Mouse (Mus musculus): ENCODE measurements around the gene Tmem129.
A peak's percentile ranks its signal among the peaks of the same experiment; 100 is the strongest.

Gene Tmem129

DNA sequence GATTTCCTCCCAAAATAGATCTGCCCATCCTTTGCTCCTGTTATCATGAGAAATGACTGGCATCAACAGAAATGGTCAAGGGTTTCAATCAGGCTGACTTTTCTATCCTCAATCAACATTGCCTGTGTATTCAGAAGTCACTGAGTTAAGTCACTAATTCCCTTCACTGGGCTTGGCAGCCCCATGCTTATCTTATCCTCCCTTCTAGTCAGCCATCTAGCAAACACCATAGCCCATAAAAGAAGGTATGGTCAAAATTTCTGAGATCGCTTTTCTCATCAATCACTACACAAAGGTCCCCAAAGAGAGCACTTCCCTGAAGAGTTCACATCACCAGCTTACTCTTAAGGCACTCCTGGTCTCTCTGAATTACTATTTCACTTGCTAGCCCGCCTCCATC is 7.2 kb downstream of the Tmem129 start:
- no peak for DNase-seq (ENCODE audit: inconsistent age in 2 of 2, low spot score in 1 of 2)

DNA sequence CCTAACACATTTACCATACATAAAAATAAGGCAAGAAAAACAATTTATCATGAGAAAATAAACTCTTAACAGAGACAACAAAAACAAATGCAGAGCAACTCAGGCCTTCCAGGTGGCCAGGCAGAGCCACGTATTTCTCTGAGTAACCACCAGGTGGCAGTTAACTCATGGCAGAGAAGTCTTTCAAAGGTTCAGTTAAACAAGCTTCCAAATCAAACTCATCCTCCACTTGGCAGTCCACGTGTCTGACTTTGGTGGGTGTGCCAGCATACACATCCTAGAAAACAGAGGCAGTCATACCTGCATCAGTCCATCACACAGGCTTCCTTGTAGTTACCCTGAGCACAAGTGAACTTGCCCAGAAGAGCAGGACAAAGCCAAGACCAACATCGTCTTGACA is 17.6 kb downstream of the Tmem129 start:
- DNase-seq (ENCODE audit: inconsistent age in 2 of 2, low spot score in 1 of 2): peak; percentile 34 to 80

DNA sequence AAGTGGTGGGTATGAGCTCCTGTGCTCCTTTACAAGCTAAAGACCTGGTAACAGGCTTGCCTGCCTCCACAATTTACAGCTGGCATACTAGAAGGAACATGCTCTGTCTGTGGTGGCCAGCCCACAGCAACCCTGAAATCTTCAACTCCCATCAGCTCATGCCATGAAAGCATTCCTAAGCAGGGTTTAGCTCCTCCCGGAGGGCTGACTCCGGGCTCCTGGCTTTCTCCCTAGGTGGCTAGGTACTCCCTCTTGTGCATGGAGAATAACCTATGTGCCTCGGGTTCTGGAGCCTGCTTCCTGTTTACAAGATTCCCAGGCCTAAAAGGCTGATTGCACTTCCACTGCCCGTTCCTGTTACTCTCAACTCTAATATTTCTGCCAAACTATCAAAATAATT is 19.4 kb downstream of the Tmem129 start:
- DNase-seq (ENCODE audit: inconsistent age in 2 of 2, low spot score in 1 of 2): peak in 1 of 2 experiments; percentile 26

DNA sequence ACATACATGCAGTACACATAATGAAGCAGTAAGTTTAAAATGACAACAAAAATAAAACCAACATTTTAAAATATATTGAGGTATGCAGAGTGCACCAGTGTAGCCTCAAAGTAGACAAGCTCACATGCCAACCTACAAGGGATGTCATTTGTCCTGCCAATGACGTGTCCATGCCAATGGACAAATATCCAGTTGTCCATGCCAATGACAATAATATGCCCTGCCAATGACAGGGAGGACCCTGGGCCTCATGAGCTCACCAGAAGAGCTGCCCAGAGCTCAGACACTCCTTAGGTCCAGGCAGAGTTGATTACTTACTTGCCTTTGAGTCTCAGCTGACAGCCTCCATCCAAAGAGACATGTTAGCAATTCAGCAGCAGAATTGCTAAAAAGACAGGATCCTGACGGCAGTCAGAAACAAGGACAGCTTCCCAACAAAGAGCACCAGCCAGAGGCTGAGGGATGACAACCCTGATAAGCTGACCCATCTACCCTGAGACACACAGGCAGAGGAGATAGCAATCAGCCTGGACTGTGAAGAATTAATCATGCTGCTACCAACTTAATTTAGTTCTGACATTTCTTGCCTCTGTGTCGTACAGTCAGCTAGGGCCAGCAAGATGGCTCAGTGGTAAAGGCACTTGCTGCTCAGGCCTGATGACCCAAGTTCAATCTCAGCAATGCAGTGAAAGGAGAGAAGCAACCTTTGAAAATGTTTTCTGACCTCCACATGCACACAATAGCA is 20.4 kb downstream of the Tmem129 start:
- peak in 1 of 2 experiments; percentile 21 for DNase-seq (ENCODE audit: inconsistent age in 2 of 2, low spot score in 1 of 2)

DNA sequence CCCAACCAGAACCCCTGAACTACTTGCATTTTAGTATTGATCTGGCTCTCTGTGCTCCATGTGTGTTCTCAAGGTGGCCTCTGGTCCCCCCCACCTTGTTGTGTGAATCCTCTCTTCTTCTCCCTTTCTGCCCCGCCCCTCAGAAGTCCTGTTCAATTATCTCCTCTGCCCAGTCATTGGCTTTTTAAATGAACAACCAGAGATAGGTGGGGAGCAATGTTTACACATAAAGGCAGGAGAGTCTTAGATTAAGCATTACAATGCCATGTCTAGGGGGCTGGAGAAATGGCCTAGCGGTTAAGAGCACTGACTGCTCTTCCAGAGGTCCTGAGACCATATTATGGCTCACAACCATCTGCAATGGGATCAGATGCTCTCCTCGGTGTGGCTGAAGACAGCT is 22.9 kb downstream of the Tmem129 start:
- peak in 1 of 2 experiments; percentile 14 for DNase-seq (ENCODE audit: inconsistent age in 2 of 2, low spot score in 1 of 2)

DNA sequence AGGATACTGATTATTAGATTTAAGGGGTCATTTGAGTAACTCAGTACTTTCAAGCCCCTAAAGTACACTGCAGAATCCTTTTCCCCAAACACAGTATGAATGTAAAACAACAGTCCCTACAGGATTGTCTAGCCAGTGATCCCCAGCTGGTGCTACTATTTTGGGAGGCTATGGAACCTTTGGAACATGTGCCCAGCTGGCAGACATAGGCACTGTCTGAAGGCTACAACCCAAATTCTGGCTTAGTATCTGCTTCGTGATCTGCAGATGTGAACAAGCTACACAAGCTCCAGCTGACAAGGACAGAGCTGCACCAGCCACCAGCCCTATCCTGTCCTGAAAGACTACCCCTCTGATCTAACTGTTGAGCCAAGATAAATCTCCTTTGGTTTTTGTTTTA is 25.7 kb downstream of the Tmem129 start:
- DNase-seq (ENCODE audit: inconsistent age in 2 of 2, low spot score in 1 of 2): peak in 1 of 2 experiments; percentile 16

DNA sequence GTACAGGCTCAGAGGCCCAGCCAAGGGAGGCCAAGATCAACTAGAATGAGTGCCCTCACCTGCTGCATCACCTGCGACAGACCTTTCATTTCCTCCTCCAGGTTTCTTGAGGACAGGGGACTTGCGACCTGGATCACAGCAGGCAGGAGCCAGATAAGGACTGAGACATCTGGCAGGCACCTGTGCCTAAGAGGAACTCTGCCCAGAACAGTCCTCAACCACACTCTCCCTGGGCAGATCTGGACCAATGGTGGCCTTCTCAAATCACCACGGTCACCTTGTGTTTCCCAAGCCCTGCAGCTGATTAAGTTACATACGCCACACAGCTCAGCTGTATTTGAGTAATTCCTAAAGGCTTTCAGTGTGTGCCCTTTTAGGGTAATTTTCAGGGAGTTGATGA is 27.6 kb downstream of the Tmem129 start:
- DNase-seq (ENCODE audit: inconsistent age in 2 of 2, low spot score in 1 of 2): no peak

DNA sequence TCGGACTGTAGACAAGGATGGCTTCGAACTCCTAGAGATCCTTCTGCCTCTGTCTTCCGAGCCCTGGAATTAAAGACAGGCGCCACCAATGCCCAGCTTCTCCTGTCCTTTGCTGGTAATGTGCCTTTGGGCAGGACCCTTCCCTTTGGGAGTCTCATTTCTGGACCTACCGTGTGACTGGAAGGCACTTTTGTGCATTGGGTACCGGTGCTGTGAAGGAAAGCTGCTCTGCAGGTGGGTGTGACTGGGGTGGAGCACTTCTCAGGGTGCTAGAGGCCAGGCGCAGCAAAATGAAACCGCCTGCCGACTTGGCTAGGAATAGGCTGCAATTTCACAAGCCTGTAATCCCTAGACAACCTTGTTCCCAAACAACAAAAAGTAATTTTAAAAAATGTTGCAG is 28.2 kb downstream of the Tmem129 start:
- DNase-seq (ENCODE audit: inconsistent age in 2 of 2, low spot score in 1 of 2): peak in 1 of 2 experiments; percentile 54

DNA sequence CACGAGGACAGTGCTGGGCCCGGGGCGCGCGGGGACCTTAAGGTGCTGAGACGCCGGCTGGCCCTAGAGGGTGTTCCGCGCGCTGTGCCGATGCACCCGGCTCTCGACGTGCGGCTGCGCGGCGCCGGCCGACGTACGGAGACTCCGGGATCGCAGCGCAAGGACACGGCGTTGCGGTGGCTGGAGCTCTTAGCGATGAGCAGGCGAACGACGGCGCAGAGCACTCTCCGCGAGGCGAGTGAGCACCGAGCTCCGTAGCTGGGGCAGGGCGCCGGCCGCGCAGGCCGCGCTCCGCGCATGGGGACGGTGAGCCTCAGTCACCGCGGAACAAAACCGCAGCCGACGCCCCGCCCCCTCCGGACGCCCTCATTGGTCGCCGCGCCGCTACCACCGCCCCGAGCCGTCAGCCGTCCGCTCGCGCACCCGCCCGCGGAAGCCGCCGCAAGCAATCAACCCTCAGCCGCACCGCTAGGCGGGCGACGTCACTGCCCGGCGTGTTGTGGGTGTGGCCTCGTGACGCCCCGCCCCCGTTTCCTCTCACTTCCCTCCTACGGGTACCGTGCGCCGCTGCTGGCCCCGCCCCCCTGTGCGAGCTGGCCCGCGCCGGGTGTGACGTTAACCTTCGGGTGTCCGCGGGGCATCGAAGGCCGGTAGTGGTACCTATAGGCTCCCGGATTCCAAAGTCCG is 28.8 kb downstream of the Tmem129 start, which contains the start of the genes Fam53a and Gm9903:
TSS of gene Fam53a (minus strand) at position 335 of the 687 bp plus-strand sequence.
TSS of gene Gm9903 (plus strand) at position 625 of the 687 bp plus-strand sequence.
- peak; percentile 100 for DNase-seq (ENCODE audit: inconsistent age in 2 of 2, low spot score in 1 of 2)

DNA sequence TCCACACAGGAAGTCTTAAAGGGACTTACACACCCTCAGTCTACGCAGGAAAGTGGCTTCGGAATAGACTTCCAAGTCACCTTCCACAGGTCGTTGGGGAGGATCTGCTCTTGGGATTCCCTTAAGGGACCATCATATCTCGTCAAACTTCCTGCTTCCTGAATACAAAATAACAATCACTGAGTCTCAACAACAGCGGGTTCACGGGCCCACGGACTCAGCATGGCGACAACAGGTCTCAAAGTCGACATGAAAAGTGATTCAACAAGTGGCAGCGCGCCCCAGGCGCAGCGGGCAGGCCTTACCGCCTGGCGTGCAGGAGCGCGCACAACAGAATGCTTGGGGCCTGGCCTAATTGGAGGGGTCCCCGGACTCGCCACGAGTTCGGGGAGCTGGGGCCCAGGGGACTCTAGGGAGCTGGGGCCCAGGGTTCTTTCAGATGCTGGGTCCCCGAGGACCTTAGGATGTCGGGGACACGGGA is 29.4 kb downstream of the Tmem129 start:
- peak; percentile 77 to 93 for DNase-seq (ENCODE audit: inconsistent age in 2 of 2, low spot score in 1 of 2)

DNA sequence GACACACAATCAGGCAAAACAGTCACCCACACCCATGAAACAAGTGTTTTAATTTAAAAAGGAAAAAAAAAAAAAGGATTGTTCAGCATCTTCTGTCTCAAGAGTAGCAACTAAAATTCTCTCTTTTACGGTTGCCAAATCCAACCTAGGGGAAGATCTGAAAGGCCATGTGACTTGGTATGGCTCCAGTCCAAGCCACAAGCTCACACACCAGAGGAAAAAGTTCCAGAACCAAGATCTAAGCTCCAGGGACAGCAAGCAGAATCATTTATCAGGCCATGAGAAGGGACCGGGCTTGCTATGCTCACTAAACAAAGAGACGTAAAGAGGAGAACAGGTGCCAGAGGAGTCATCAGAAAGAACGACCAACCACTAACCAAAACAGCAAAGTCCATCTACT is 30.2 kb downstream of the Tmem129 start:
- peak; percentile 67 to 79 for DNase-seq (ENCODE audit: inconsistent age in 2 of 2, low spot score in 1 of 2)

DNA sequence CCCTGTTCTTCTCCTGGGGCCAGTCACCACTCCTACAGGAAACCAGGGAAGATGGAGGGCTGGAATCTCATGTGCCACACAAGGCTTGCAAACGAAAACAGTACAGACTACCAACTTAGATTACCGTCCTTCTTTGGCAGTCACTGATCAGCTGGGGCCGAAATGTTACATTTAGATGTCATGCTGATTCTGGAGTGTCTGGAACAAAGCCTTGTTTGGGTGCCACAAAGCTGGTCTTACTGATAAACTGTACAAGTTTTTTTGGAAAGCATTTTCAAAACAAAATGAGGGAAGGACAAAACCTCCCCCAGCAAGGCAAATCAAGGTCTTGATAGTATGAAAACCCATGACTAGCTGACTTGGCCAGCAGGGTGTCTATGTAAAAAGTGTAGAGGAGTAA is 34.5 kb downstream of the Tmem129 start:
- no peak for DNase-seq (ENCODE audit: inconsistent age in 2 of 2, low spot score in 1 of 2)

DNA sequence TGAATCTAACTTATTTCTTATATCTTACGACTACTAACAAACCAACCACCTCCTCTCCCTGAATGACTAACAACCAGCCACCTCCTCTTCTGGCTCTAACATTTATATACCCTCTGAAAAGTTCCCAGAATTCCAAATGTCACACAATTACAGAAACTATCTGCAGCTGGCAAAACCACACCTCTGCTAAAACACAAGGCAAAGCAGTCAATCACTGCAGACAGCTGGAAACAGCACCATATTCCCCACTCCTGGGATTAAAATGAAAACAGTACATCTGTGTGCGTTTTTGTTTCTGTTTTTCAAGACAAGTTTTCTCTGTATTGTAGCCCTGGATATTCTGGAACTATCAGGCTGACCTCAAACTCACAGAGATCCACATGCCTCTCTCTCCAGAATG is 35.5 kb downstream of the Tmem129 start:
- no peak for DNase-seq (ENCODE audit: inconsistent age in 2 of 2, low spot score in 1 of 2)

DNA sequence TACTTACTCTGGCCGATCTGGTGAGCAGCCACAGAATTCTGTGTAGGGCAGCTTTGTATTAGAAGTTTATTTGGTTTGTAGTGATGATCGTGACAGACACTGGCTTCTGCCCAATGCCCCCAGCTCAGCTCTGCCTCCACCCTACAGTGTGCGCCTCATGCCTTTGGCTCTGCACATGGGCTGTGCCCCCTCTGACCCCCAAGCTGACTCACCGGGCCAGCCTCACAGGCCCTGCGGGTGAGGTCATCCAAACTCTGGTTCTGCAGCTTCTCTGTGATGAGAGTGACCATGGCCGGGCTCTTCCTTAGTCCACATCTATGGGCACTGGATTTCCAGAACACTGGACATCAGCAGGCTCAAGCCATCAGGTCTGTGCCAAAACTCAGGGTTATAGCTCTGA is 43.8 kb downstream of the Tmem129 start:
- peak; percentile 70 to 83 for DNase-seq (ENCODE audit: inconsistent age in 2 of 2, low spot score in 1 of 2)

DNA sequence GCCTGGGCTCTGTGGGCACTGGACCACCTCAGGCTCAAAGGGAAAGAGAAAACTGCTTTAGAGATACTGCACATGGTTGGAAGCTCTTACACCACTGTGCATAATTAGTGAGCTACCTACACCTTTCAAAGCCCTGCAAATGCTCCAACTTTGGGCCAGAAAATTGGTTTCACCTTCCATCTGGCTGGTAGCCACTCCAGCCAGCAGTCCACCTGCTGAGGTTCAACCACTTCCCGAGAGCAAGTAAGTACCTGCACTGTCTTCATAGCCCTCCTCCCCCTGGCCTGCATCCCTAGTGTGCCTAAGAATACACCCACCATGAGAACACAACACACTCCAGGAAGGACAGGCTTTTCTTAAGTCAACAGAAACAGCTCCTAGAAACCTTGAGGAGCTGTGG is 46.4 kb downstream of the Tmem129 start:
- no peak for DNase-seq (ENCODE audit: inconsistent age in 2 of 2, low spot score in 1 of 2)

DNA sequence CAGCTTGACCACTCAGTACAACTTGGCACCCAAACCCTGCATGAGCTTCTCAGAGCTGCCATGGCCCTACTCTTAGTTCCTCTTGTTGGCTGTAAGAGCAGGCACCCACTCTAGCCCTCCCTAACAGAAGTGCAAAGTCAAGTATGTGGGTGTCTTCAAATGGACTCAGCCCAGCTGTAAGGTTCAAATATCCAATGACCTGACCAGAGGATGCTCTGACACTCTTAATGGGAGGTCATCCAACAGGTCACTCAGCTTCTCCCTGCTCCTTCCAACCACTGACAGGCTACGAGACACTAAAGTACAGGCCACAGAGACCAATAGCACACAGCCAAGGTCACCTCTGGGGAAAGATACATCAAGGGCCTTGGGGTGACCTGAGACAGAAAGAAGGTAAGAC is 49.0 kb downstream of the Tmem129 start:
- no peak for DNase-seq (ENCODE audit: inconsistent age in 2 of 2, low spot score in 1 of 2)

DNA sequence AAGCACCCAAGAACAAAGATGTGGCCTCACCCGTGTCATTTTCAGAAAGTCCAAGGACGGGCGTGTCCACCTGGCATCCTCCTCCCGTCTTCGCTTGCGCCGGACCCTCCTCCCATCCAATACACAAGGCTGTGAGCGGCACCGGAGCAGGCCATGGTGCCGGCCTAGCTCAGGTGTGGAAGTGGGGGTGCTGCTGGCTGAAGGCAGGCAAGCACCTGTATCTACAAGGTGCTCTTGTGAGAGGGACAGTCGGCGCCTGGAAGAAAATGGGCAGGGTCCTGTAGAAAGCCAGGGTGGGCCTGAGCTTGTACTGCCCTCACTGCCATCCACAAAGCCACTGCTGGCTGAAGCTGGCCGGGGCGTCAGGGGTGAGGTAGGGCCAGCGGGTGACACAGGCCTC is 50.8 kb downstream of the Tmem129 start:
- no peak for DNase-seq (ENCODE audit: inconsistent age in 2 of 2, low spot score in 1 of 2)

DNA sequence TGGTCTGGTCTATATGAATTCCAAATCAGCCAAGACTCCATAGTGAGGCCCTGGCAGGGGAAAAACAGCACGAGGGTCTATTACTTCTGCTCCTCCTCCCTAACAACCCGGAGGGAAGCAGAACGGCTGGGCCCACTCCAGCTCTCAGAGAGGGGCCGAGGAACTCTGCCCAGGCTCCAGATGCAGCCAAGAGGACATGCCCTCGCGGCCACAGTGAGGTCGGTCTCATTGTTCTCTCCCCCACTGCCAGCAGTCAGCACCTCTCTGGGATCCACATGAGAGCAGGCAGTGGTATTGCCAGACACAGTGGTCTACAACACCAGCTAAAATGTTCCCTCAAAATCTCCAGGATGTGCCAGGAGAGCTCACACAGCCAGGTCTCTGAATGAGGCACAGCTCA is 51.6 kb downstream of the Tmem129 start:
- DNase-seq (ENCODE audit: inconsistent age in 2 of 2, low spot score in 1 of 2): no peak

DNA sequence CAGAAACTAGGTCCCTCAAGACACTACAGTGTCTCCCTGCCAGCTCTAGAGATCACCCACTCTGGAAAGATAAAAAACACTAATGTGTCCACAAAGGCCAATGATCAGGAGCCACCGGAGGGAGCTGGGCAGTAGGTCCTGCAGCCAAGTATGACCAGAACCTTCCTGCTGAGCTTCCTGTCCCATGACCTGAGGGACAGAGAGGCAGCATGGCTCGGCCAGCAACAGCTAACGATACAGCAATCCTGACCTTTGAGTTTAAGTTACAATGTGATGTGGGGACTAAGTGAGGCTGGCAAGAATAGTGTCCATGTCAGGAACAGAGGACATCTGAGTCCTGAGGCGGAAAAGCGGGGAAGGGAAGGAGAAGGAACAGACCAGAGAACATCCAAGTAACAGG is 52.9 kb downstream of the Tmem129 start:
- no peak for DNase-seq (ENCODE audit: inconsistent age in 2 of 2, low spot score in 1 of 2)
